Mouse (Mus musculus) embryonic fibroblast, embryonic 13.5 days (primary cell): ENCODE results near the gene Slc27a2. TPM values are rescaled to one million over a fixed set of nuclear protein-coding genes. Genes with fewer than 3 reads are reported as not detected.

Experiments used
- H3K27ac ChIP-seq: 2 replicates; pipeline ENCODE4 v1.5.1; 2012; ENCODE audit warnings: low read length, control low read depth, inconsistent platforms; ENCODE audit not compliant: insufficient read depth
- H3K4me1 ChIP-seq: 2 replicates; pipeline ENCODE4 v1.6.1; 2011; ENCODE audit warnings: low read length; ENCODE audit not compliant: control insufficient read depth, insufficient read depth
- H3K4me3 ChIP-seq: 2 replicates; pipeline ENCODE4 v1.5.1; 2011; ENCODE audit warnings: mild to moderate bottlenecking, control low read depth, low read length; ENCODE audit not compliant: insufficient read depth
- CTCF ChIP-seq: IDR thresholded peaks from 2 replicates; pipeline ENCODE4 v1.5.1; 2011; ENCODE audit warnings: mild to moderate bottlenecking, control low read depth, low read length, moderate library complexity, borderline replicate concordance; ENCODE audit not compliant: insufficient read depth
- POLR2A ChIP-seq: IDR thresholded peaks from 2 replicates; pipeline ENCODE4 v1.6.1; 2011; ENCODE audit warnings: low read depth, mild to moderate bottlenecking, control low read depth, low read length, moderate library complexity
- polyA plus RNA-seq: library from polyadenylated mRNA; stranded (reverse); fragments of >200 nt; gene quantifications from 2 replicates; pipeline ENCODE4 v1.2.4, GENCODE M21; 2011; ENCODE audit warnings: low read depth; ENCODE audit not compliant: missing spikeins, insufficient read length

Gene Slc27a2
- polyA plus RNA-seq, 1 experiment, result not detected

DNA sequence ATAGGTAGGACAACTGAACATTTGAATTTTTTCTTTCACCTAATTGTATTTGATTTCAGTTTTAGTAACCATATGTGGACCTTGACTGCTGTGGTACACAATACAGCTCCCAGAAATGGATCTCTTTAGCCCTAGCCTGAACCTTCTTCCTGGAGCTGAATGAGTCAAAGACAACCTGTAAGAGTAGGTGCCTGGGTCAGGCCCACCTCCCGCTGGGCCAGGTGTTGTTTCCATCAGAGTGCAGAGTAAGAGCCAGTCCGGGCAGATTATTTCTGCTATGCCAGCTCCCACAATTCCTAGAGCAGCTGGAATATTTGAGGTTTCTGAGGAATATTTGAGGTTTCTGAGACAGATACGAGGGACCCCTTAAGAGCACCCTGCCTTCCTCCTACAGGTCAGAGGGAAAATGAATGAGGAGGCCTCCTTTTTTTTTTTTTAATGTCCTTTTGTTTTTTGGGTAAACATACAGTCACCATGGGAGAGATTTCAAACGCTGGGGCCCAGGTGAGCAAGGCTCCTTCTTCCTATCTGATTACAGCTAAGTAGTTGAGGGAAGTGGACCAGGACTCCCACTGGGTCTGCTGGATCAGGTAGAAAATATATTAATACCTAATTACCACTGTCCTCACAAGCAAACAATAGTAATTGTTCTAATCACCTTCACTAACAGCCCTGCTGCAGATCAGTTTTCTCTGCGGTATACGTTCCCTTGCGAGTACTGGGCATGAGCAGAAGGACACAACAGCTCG is 32.6 kb downstream of the Slc27a2 start:
- no peak for TF ChIP-seq CTCF
- no peak for TF ChIP-seq POLR2A
- no peak overlapping the region for H3K4me3 ChIP-seq
- H3K27ac ChIP-seq, result no peak overlapping the region
- no peaks in the 10 kb centered on the region for H3K4me1 ChIP-seq

DNA sequence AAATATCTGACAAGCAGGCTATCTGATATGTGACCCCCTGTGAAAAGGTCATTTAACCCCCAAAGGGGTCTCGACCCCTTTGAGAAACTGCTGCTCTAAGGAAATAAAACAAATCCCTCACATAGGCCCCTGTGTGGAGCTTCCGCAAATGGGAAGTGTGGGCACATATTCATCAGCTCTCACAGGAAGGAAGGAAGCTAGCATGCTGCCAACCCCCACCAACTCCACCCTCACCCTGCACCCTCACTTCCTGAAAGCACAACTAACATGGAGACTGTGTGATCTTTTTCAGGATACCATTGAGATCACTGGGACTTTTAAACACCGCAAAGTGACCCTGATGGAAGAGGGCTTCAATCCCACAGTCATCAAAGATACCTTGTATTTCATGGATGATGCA is 35.3 kb downstream of the Slc27a2 start:
- H3K4me3 ChIP-seq, result no peak overlapping the region
- TF ChIP-seq CTCF (no peak), POLR2A (no peak)
- no peaks in the 10 kb centered on the region for H3K4me1 ChIP-seq
- no peak overlapping the region for H3K27ac ChIP-seq

DNA sequence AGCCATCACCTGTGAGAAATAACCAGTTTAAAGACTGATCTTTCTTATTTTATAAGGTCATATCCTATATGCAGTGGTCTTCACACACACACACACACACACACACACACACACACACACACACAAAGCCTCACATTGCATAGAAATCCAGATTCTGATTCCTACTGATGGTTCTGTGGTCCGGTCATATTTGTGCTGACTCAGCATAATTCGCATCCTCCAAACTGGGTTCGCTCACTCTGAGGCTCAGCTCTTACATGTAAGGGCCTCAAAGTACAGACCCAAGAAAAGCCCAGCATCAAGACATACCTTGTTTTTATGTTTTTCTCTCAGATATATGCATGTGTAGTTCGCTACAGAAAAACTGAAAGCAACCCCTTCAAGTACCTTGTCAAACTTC is 39.1 kb downstream of the Slc27a2 start:
- no peaks in the 10 kb centered on the region for H3K4me1 ChIP-seq
- no peak overlapping the region for H3K4me3 ChIP-seq
- no peak overlapping the region for H3K27ac ChIP-seq
- TF ChIP-seq POLR2A (no peak), CTCF (no peak)

DNA sequence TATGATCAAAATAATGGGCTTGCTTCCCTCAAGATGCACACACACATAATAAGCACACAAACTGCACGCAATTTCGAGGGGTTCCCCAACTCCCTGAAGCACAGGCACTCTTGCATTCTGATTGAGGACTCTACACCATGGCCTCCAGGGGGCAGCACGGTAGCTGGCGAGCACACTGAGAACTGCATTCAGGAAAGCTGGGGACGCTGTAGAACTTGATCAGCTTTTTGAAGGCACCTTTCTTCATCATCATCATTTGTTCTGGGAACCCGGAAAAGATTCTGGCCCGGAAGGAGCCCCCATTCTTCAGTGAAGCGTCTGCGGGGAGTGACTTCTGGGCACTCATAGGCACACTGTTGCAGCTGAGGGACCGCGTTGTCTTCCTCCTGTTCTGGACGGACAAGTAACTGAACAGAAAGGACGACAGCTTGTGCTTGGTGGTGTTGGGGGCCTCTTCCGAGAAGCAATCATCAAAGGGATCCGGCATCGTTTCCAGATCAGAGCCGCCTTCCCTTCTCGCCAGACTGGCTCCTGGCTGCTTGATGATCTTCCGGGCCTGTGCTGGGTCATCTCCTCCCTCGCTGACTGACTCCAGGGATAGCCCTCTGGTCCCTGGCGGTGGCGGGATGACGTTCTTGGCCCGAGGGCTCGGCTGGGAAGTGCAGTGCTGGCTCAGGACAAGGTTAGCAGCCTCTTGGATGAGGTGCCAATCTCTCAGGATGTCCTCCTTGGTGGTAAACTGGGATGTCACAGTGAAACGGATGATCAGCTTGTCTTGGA is 41.8 kb downstream of the Slc27a2 start:
- no peak overlapping the region for H3K27ac ChIP-seq
- H3K4me3 ChIP-seq, result no peak overlapping the region
- TF ChIP-seq CTCF (peak; percentile 93; the same call in 1 of the 2 replicates), POLR2A (no peak)
- H3K4me1 ChIP-seq, result no peaks in the 10 kb centered on the region

- Histone ChIP-seq H3K4me3 (no peak overlapping the region), H3K27ac (no peak overlapping the region), H3K4me1 (no peaks in the 10 kb centered on the region)
- TF ChIP-seq CTCF (no peak), POLR2A (no peak)
Measured at GRCm38 (mm10) chr2:126596347-126597072, 44.3 kb downstream of the Slc27a2 start.

- no peak overlapping the region for H3K4me3 ChIP-seq
- H3K4me1 ChIP-seq, result no peaks in the 10 kb centered on the region
- H3K27ac ChIP-seq, result no peak overlapping the region
- TF ChIP-seq CTCF, result no peak
- no peak for TF ChIP-seq POLR2A
Measured at GRCm38 (mm10) chr2:126597279-126598241, 45.4 kb downstream of the Slc27a2 start.

DNA sequence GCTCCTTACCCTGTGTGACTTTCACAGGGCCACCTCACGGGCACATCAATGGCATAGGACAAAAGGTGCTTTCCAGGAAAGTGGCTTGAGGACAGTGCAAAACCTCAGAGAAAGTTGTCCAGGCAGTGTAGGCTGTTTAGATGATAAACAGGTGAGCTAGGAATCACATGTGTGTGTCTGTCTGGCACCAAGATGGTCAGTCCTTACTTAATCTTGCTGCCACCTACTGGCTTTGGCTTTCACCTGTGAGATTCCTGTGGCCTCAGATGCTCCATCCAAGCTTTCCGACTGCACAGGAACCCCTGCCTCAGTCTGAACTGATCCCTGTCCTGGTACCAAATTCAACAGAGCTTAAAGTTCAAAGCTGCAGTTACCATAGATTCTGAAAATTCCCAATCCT is 46.2 kb downstream of the Slc27a2 start:
- no peaks in the 10 kb centered on the region for H3K4me1 ChIP-seq
- TF ChIP-seq CTCF (no peak), POLR2A (no peak)
- no peak overlapping the region for H3K4me3 ChIP-seq
- H3K27ac ChIP-seq, result no peak overlapping the region

DNA sequence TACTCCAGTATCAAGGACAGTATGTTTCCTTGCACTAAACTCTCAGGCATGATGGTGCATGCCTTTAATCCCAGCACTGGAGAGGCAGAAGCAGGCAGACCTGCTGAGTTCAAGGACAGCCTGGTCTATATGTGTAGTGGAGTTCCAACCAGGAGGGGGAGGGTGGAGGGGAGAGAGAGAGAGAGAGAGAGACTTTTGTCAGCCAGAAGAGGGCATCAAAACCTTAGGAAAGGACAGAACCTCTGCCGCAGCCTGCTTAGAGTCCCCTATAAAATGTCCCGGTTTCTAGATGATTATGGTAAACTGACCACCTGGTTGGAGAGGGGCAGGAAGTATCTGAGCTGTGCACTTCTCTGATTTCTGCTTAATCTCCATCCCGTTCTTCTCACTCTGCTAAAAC is 46.8 kb downstream of the Slc27a2 start:
- Histone ChIP-seq H3K4me3 (no peak overlapping the region), H3K4me1 (no peaks in the 10 kb centered on the region), H3K27ac (no peak overlapping the region)
- no peak for TF ChIP-seq POLR2A
- TF ChIP-seq CTCF, result no peak

GRCm38 (mm10) chr2:126600533-126600932 is 48.3 kb downstream of the Slc27a2 start:
- Histone ChIP-seq H3K27ac (no peak overlapping the region), H3K4me3 (no peak overlapping the region), H3K4me1 (no peaks in the 10 kb centered on the region)
- no peak for TF ChIP-seq POLR2A
- no peak for TF ChIP-seq CTCF
